Mouse (Mus musculus): ENCODE measurements around the gene Stab1. TPM values are rescaled to one million over a fixed set of nuclear protein-coding genes. Genes with fewer than 3 reads are reported as not detected.

Stab1 gene
- polyA plus RNA-seq, 1 experiment from 2014 or later: 21.8 TPM

DNA sequence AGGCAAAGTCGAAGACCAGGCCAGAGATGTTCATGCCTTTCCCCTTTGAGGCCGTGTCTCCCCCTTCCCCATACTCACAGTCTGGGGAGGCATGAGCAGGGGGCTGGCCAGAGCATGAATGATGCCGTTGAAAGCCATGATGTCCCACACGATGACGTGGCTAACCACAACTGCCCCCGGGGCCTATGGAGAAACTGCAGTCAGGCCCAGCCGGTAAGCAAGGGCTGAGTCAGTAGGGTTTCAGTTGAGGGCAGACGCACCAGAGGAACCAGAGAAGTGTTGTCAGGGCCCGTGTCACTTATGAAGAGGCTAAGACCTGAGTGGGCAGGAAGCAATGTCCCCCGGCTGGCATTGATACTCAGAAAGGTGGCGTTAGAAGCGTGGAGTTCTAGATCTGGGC, 28.8 kb downstream of the Stab1 start:
- DNase-seq (ENCODE audit: low spot score) (peak; percentile 50), ATAC-seq (replicated peaks; ENCODE audit: low FRiP score) (no peak)
- Histone ChIP-seq H3K4me3 (ENCODE audit: low read depth, low read length) (no peak overlapping the region), H3K4me1 (replicated peaks; ENCODE audit: control insufficient read depth, insufficient read depth, low read length) (no peaks in the 10 kb centered on the region), H3K27ac (ENCODE audit: low read depth, low read length) (no peak overlapping the region), H3K9ac (ENCODE audit: low read length) (no peak overlapping the region), H3K9me3 (ENCODE audit: control insufficient read depth, low read length) (no peaks in the 10 kb centered on the region), H3K4me2 (ENCODE audit: low read depth, low read length, severe bottlenecking) (no peak overlapping the region), H3K36me3 (ENCODE audit: control insufficient read depth, insufficient read depth, low read length) (peaks cover 44% of the 10 kb centered on the region), H3K27me3 (ENCODE audit: control insufficient read depth, insufficient read depth, low read length) (no peaks in the 10 kb centered on the region)
- 94% methylated on average over 12 of the region's 12 CpGs for WGBS

DNA sequence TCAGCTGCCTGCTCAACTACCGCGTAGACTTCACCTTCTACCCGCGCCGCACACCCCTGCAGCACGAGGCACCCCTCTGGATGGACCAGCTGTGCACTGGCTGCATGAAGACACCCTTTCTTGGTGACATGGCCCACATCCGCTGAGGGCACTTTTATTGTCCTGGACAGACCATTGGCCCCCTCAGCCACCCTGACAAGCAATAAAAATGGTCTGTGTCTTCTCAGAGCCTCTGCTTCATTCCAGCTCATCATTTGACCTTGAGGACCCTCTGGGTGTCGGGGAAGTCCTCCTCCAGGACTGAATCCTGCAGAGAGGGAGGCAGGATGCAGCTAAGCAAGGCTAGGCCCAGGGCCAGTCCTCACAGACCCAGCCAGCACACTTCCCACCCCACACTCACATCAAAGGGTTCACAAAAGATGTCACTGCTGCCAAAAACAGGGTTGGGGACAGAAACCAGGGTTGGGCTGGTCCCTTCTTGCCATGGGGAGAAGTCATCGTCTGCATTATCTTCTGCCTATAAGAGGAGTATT, 29.5 kb downstream of the Stab1 start:
- ATAC-seq (replicated peaks; ENCODE audit: low FRiP score) (no peak), DNase-seq (ENCODE audit: low spot score) (peak; percentile 48)
- no peaks in the 10 kb centered on the region for H3K9me3 ChIP-seq (ENCODE audit: control insufficient read depth, low read length)
- H3K4me3 ChIP-seq (ENCODE audit: low read depth, low read length): no peak overlapping the region
- H3K4me1 ChIP-seq (replicated peaks; ENCODE audit: control insufficient read depth, insufficient read depth, low read length): no peaks in the 10 kb centered on the region
- H3K9ac ChIP-seq (ENCODE audit: low read length): no peak overlapping the region
- H3K27ac ChIP-seq (ENCODE audit: low read depth, low read length): no peak overlapping the region
- 95% methylated on average over 9 of the region's 9 CpGs for WGBS
- H3K27me3 ChIP-seq (ENCODE audit: control insufficient read depth, insufficient read depth, low read length): no peaks in the 10 kb centered on the region
- H3K36me3 ChIP-seq (ENCODE audit: control insufficient read depth, insufficient read depth, low read length): peaks cover 44% of the 10 kb centered on the region
- H3K4me2 ChIP-seq (ENCODE audit: low read depth, low read length, severe bottlenecking): no peak overlapping the region

GRCm38 (mm10) chr14:31138219-31138896, 30.1 kb downstream of the Stab1 start:
- no peak for ATAC-seq (replicated peaks; ENCODE audit: low FRiP score)
- no peaks in the 10 kb centered on the region for H3K27me3 ChIP-seq (ENCODE audit: control insufficient read depth, insufficient read depth, low read length)
- WGBS: 91% methylated on average over 30 of the region's 35 CpGs
- 0 out of 2 replicates have a peak, but pooled peaks cover 2% of the 10 kb centered on the region for H3K4me1 ChIP-seq (replicated peaks; ENCODE audit: control insufficient read depth, insufficient read depth, low read length)
- no peak overlapping the region for H3K9ac ChIP-seq (ENCODE audit: low read length)
- peaks cover 44% of the 10 kb centered on the region for H3K36me3 ChIP-seq (ENCODE audit: control insufficient read depth, insufficient read depth, low read length)
- H3K4me3 ChIP-seq (ENCODE audit: low read depth, low read length): no peak overlapping the region
- peak; percentile 49 for DNase-seq (ENCODE audit: low spot score)
- H3K27ac ChIP-seq (ENCODE audit: low read depth, low read length): no peak overlapping the region
- H3K9me3 ChIP-seq (ENCODE audit: control insufficient read depth, low read length): no peaks in the 10 kb centered on the region
- H3K4me2 ChIP-seq (ENCODE audit: low read depth, low read length, severe bottlenecking): no peak overlapping the region

GRCm38 (mm10) chr14:31137791-31138190, 30.6 kb downstream of the Stab1 start:
- DNase-seq (ENCODE audit: low spot score) (no peak), ATAC-seq (replicated peaks; ENCODE audit: low FRiP score) (no peak)
- no peak overlapping the region for H3K9ac ChIP-seq (ENCODE audit: low read length)
- 82% methylated on average over 9 of the region's 11 CpGs for WGBS
- H3K36me3 ChIP-seq (ENCODE audit: control insufficient read depth, insufficient read depth, low read length): peaks cover 44% of the 10 kb centered on the region
- H3K9me3 ChIP-seq (ENCODE audit: control insufficient read depth, low read length): no peaks in the 10 kb centered on the region
- H3K4me3 ChIP-seq (ENCODE audit: low read depth, low read length): no peak overlapping the region
- H3K27me3 ChIP-seq (ENCODE audit: control insufficient read depth, insufficient read depth, low read length): no peaks in the 10 kb centered on the region
- H3K4me2 ChIP-seq (ENCODE audit: low read depth, low read length, severe bottlenecking): no peak overlapping the region
- no peak overlapping the region for H3K27ac ChIP-seq (ENCODE audit: low read depth, low read length)
- H3K4me1 ChIP-seq (replicated peaks; ENCODE audit: control insufficient read depth, insufficient read depth, low read length): peaks cover 6% of the 10 kb centered on the region; the same call in 1 of the 2 replicates

DNA sequence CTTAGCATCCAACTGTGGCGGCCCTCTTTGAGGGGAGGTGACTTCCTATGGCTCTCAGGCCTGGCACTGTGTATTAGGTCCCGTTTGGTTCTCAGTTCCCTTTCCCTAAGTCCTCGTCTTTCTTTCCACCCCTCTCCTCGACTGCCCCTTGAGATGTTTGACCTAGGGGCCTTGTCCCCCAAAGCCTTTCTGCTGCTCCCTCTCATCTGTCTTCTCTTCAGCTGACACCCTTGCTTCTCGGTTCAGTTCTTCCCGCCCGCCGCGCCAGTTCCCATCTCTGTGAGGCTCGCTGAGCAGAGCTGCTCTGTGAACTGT, 31.2 kb downstream of the Stab1 start:
- Histone ChIP-seq H3K36me3 (ENCODE audit: control insufficient read depth, insufficient read depth, low read length) (peaks cover 44% of the 10 kb centered on the region), H3K4me2 (ENCODE audit: low read depth, low read length, severe bottlenecking) (no peak overlapping the region), H3K4me1 (replicated peaks; ENCODE audit: control insufficient read depth, insufficient read depth, low read length) (peaks cover 11% of the 10 kb centered on the region), H3K9ac (ENCODE audit: low read length) (no peak overlapping the region), H3K27ac (ENCODE audit: low read depth, low read length) (no peak overlapping the region), H3K4me3 (ENCODE audit: low read depth, low read length) (no peak overlapping the region), H3K27me3 (ENCODE audit: control insufficient read depth, insufficient read depth, low read length) (no peaks in the 10 kb centered on the region), H3K9me3 (ENCODE audit: control insufficient read depth, low read length) (no peaks in the 10 kb centered on the region)
- 94% methylated on average over 10 of the region's 10 CpGs for WGBS
- DNase-seq (ENCODE audit: low spot score) (no peak), ATAC-seq (replicated peaks; ENCODE audit: low FRiP score) (no peak)

DNA sequence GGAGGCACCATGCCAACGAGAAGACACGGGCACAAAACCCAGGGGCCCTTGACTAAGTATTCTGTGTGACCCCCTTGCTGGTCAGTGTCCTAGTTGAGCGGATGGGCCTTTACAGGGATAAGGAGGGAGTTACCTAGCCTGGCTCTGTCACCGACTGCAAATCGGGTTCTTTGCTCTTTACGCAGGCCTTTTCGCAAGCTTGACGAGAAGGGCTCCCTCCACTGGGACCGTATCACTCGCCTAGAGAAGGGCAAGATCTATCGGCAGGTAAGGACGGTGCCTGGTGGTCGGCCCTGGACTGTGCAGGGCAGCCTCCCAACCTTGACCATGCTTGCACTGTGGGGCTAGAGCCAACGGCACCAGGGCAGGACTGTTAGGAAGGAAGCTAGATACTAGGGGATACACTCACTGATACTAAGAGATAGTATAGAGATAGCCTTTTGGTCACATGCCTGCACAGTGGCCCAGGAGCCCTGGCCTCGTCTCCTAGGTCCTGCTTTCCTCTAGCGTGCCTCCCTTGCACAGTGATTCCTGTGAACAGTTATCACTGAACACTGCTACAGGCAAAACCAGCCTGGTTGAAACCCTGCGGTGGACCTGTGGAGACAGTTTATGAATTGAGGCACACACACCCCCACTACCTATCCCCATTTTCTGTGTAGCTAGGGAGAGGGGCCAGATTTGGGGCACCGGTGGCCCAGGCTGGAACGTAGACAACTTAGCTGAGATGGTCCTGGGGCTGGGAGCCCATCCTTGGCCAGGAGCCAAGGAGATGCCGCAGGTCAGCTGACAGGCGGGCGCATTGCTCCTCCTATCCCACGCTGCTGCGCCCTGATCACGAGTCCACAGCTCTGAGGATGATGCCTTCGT, 31.8 kb downstream of the Stab1 start:
- 92% methylated on average over 26 of the region's 26 CpGs for WGBS
- Histone ChIP-seq H3K4me2 (ENCODE audit: low read depth, low read length, severe bottlenecking) (no peak overlapping the region), H3K27me3 (ENCODE audit: control insufficient read depth, insufficient read depth, low read length) (no peaks in the 10 kb centered on the region), H3K9ac (ENCODE audit: low read length) (no peak overlapping the region), H3K27ac (ENCODE audit: low read depth, low read length) (no peak overlapping the region), H3K36me3 (ENCODE audit: control insufficient read depth, insufficient read depth, low read length) (peaks cover 39% of the 10 kb centered on the region), H3K4me3 (ENCODE audit: low read depth, low read length) (no peak overlapping the region), H3K4me1 (replicated peaks; ENCODE audit: control insufficient read depth, insufficient read depth, low read length) (peaks cover 15% of the 10 kb centered on the region), H3K9me3 (ENCODE audit: control insufficient read depth, low read length) (no peaks in the 10 kb centered on the region)
- ATAC-seq (replicated peaks; ENCODE audit: low FRiP score): no peak
- DNase-seq (ENCODE audit: low spot score): peak; percentile 48

DNA sequence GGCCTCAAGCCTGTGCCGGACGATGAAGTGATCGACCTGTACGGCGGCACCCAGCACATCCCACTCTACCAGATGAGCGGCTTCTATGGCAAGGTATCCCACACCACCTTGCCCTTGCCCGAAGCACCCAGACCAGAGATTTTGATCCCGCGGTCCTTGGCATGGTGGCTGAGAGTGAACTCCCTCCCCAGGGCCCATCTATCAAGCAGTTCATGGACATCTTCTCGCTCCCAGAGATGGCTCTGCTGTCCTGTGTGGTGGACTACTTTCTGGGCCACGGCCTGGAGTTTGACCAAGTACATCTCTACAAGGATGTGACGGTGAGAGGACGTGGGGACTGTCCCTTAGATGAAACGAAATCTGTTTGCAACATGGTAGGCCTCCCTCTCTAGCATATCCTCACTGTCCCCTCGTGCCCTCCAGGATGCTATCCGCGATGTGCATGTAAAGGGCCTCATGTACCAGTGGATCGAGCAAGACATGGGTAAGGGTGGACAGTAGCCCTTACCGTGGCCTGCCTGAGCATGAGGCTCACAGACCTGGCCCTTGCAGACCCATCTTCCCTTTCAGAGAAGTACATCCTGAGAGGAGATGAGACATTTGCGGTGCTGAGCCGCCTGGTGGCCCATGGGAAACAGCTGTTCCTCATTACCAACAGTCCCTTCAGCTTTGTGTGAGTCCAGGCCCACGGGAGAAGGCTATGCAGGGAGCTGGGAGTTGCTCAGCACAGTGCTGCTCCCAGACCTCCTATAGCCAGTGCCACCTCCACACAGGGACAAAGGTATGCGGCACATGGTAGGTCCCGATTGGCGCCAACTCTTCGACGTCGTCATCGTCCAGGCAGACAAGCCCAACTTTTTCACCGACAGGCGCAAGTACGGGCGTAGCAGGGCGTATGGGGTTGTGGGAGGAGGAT, 32.7 kb downstream of the Stab1 start:
- Histone ChIP-seq H3K4me3 (ENCODE audit: low read depth, low read length) (no peak overlapping the region), H3K36me3 (ENCODE audit: control insufficient read depth, insufficient read depth, low read length) (peaks cover 36% of the 10 kb centered on the region), H3K4me2 (ENCODE audit: low read depth, low read length, severe bottlenecking) (no peak overlapping the region), H3K27me3 (ENCODE audit: control insufficient read depth, insufficient read depth, low read length) (no peaks in the 10 kb centered on the region), H3K4me1 (replicated peaks; ENCODE audit: control insufficient read depth, insufficient read depth, low read length) (peaks cover 15% of the 10 kb centered on the region), H3K9ac (ENCODE audit: low read length) (no peak overlapping the region), H3K9me3 (ENCODE audit: control insufficient read depth, low read length) (no peaks in the 10 kb centered on the region), H3K27ac (ENCODE audit: low read depth, low read length) (no peak overlapping the region)
- ATAC-seq (replicated peaks; ENCODE audit: low FRiP score): no peak
- 96% methylated on average over 34 of the region's 34 CpGs for WGBS
- DNase-seq (ENCODE audit: low spot score): peak; percentile 50

Measured in forebrain, embryonic 11.5 days (tissue).